Mouse (Mus musculus) MEL (cell line): Measurements from ENCODE around the gene Oasl2. TPM values are rescaled to one million over a fixed set of nuclear protein-coding genes. Genes with fewer than 3 reads are reported as not detected.

ENCODE experiments used
- DNase-seq: peaks from one replicate; pipeline ENCODE4 v3.0.0; 2011; ENCODE audit warnings: low read depth, low spot score
- H3K27ac ChIP-seq: 2 replicates; pipeline ENCODE4 v1.5.1; 2012; ENCODE audit warnings: low read depth, mild to moderate bottlenecking, control low read depth, low read length, moderate library complexity; ENCODE audit not compliant: control insufficient read depth
- H3K27me3 ChIP-seq, 2 experiments: fragments of 150-350 bp in 1 of 2; sonication (generic) in 1 of 2; 2 replicates each; pipeline ENCODE4 v1.6.1; 2012; ENCODE audit warnings: low read length in 2 of 2, mild to moderate bottlenecking in 2 of 2, improper control_type of control experiment in 1 of 2, moderate library complexity in 1 of 2; ENCODE audit not compliant: insufficient read depth in 2 of 2, control insufficient read depth in 1 of 2
- H3K36me3 ChIP-seq, 2 experiments: 2 replicates each; pipeline ENCODE4 v1.6.1; 2012 to 2014; ENCODE audit warnings: low read length in 2 of 2, improper control_type of control experiment in 1 of 2, inconsistent platforms in 1 of 2, mild to moderate bottlenecking in 1 of 2; ENCODE audit not compliant: insufficient read depth in 2 of 2, control insufficient read depth in 1 of 2
- H3K4me1 ChIP-seq, 2 experiments: fragments of 150-350 bp in 1 of 2; sonication (generic) in 1 of 2; 2 replicates each; pipeline ENCODE4 v1.6.1; 2012; ENCODE audit warnings: low read length in 2 of 2, improper control_type of control experiment in 1 of 2, mild to moderate bottlenecking in 1 of 2; ENCODE audit not compliant: insufficient read depth in 2 of 2, control insufficient read depth in 1 of 2
- H3K4me3 ChIP-seq, 2 experiments: fragments of 150-350 bp in 1 of 2; sonication (generic) in 1 of 2; 2 replicates each; pipeline ENCODE4 v1.5.1; 2012; ENCODE audit warnings: low read depth in 2 of 2, low read length in 2 of 2, mild to moderate bottlenecking in 2 of 2, moderate library complexity in 2 of 2, control low read depth in 1 of 2, improper control_type of control experiment in 1 of 2; ENCODE audit not compliant: control insufficient read depth in 1 of 2, insufficient read depth in 1 of 2
- H3K79me2 ChIP-seq: 2 replicates; pipeline ENCODE4 v1.6.1; 2012; ENCODE audit warnings: mild to moderate bottlenecking, low read length, moderate library complexity; ENCODE audit not compliant: control insufficient read depth, poor library complexity, insufficient read depth
- H3K9ac ChIP-seq: 2 replicates; pipeline ENCODE4 v1.6.1; 2012; ENCODE audit warnings: low read depth, mild to moderate bottlenecking, control low read depth, low read length, moderate library complexity; ENCODE audit not compliant: control insufficient read depth, poor library complexity, severe bottlenecking
- H3K9me3 ChIP-seq: fragments of 150-350 bp; sonication (generic); replicated peaks from 2 replicates; pipeline ENCODE4 v1.6.1; 2012; ENCODE audit warnings: mild to moderate bottlenecking, low read length, improper control_type of control experiment, moderate library complexity; ENCODE audit not compliant: insufficient read depth
- EP300 ChIP-seq, 2 experiments: IDR thresholded peaks; 2 replicates each; pipeline ENCODE4 v1.6.1; 2011; ENCODE audit warnings: improper control_type of control experiment in 2 of 2, low read length in 2 of 2, low read depth in 1 of 2, mild to moderate bottlenecking in 1 of 2
- GATA1 ChIP-seq: IDR thresholded peaks from 2 replicates; pipeline ENCODE4 v1.6.1; 2011; ENCODE audit warnings: low read depth, low read length, improper control_type of control experiment
- MEF2A ChIP-seq: IDR thresholded peaks from 2 replicates; pipeline ENCODE4 v1.6.1; 2014; ENCODE audit warnings: low read depth, mild to moderate bottlenecking, inconsistent platforms, low read length, improper control_type of control experiment; ENCODE audit not compliant: poor library complexity, insufficient replicate concordance, severe bottlenecking; ENCODE audit errors: extremely low read depth
- MXI1 ChIP-seq: IDR thresholded peaks from 2 replicates; pipeline ENCODE4 v1.6.1; 2011; ENCODE audit warnings: mild to moderate bottlenecking, low read depth, low read length, improper control_type of control experiment
- MYB ChIP-seq: IDR thresholded peaks from 2 replicates; pipeline ENCODE4 v1.6.1; 2011; ENCODE audit warnings: mild to moderate bottlenecking, low read depth, low read length, improper control_type of control experiment
- MYC ChIP-seq: IDR thresholded peaks from 2 replicates; pipeline ENCODE4 v1.6.1; 2011; ENCODE audit warnings: low read depth, mild to moderate bottlenecking, low read length, improper control_type of control experiment, moderate library complexity
- NELFE ChIP-seq: IDR thresholded peaks from 2 replicates; pipeline ENCODE4 v1.6.1; 2011; ENCODE audit warnings: low read depth, low read length, improper control_type of control experiment
- POLR2AphosphoS2 ChIP-seq: IDR thresholded peaks from 2 replicates; pipeline ENCODE4 v1.6.1; 2011; ENCODE audit warnings: low read length, improper control_type of control experiment
- TAL1 ChIP-seq: IDR thresholded peaks from 2 replicates; pipeline ENCODE4 v1.6.1; 2012; ENCODE audit warnings: mild to moderate bottlenecking, inconsistent platforms, low read length, moderate library complexity, mixed read lengths
- TBP ChIP-seq: IDR thresholded peaks from 2 replicates; pipeline ENCODE4 v1.8.0; 2011; ENCODE audit warnings: low read depth, low read length, improper control_type of control experiment
- TCF12 ChIP-seq: IDR thresholded peaks from 2 replicates; pipeline ENCODE4 v1.6.1; 2014; ENCODE audit warnings: low read depth, mild to moderate bottlenecking, inconsistent platforms, low read length, improper control_type of control experiment, moderate library complexity
- USF2 ChIP-seq, 2 experiments: IDR thresholded peaks; 2 replicates each; pipeline ENCODE4 v1.6.1; 2011 to 2012; ENCODE audit warnings: improper control_type of control experiment in 2 of 2, low read length in 2 of 2, borderline replicate concordance in 1 of 2, inconsistent platforms in 1 of 2, low read depth in 1 of 2, mild to moderate bottlenecking in 1 of 2; ENCODE audit not compliant: insufficient read depth in 1 of 2
- ZC3H11A ChIP-seq: IDR thresholded peaks from 2 replicates; pipeline ENCODE4 v1.6.1; 2012; ENCODE audit warnings: low read depth, mild to moderate bottlenecking, inconsistent platforms, low read length, improper control_type of control experiment
- ZKSCAN1 ChIP-seq: IDR thresholded peaks from 2 replicates; pipeline ENCODE4 v1.6.1; 2012; ENCODE audit warnings: low read depth, mild to moderate bottlenecking, inconsistent platforms, low read length, improper control_type of control experiment, moderate library complexity
- ZMIZ1 ChIP-seq: IDR thresholded peaks from 2 replicates; pipeline ENCODE4 v1.6.1; 2012; ENCODE audit warnings: low read depth, mild to moderate bottlenecking, inconsistent platforms, low read length, improper control_type of control experiment, moderate library complexity
- polyA plus RNA-seq, 2 experiments: library from polyadenylated mRNA; stranded (reverse) in 1 of 2; unstranded in 1 of 2; fragments of >175 nt in 1 of 2; fragments of >200 nt in 1 of 2; gene quantifications; 2 replicates each; pipeline versions ENCODE4 v1.2.1 to v1.2.4; 2012; ENCODE audit warnings: low replicate concordance in 2 of 2, low read depth in 1 of 2; ENCODE audit not compliant: insufficient read length in 2 of 2, insufficient read depth in 1 of 2, missing spikeins in 1 of 2
- total RNA-seq: library from RNA; depleted of rRNA; stranded (reverse); fragments of 300-350 nt; gene quantifications from 2 replicates; pipeline ENCODE4 v1.2.3, GENCODE M21; 2012

The Oasl2 gene
- total and polyA plus RNA-seq, 3 experiments: 0.27 to 0.63 TPM; not detected in 1

DNA sequence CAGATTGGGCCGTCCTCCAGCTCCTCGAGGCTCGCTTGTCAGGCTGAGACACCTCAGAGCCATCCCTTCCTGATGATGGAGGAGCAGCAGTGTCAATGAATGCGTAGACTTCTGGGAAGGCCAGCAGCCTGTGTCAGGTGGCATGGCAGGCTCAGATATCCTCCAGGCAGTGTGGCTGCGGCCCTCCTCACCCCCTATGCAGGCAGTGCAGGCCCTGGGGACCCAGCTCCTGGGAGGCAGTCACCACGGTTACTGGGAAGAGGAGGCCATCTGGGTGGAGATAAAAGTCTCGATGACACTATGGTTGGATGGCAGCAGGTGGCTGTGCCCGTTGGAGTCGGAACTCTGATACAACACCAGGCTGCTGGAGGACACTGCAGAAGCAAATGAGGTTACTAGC, 53.1 kb downstream of the Oasl2 start:
- H3K27me3 ChIP-seq: no peaks in the 10 kb centered on the region
- no peaks in the 10 kb centered on the region for H3K36me3 ChIP-seq
- no peak for DNase-seq
- H3K9ac ChIP-seq: no peak overlapping the region
- no peaks in the 10 kb centered on the region for H3K79me2 ChIP-seq
- TF ChIP-seq ZC3H11A: no peak
- TF ChIP-seq TCF12: no peak
- H3K9me3 ChIP-seq: no peaks in the 10 kb centered on the region
- H3K27ac ChIP-seq: no peak overlapping the region
- no peaks in the 10 kb centered on the region for H3K4me1 ChIP-seq
- no peak overlapping the region for H3K4me3 ChIP-seq

DNA sequence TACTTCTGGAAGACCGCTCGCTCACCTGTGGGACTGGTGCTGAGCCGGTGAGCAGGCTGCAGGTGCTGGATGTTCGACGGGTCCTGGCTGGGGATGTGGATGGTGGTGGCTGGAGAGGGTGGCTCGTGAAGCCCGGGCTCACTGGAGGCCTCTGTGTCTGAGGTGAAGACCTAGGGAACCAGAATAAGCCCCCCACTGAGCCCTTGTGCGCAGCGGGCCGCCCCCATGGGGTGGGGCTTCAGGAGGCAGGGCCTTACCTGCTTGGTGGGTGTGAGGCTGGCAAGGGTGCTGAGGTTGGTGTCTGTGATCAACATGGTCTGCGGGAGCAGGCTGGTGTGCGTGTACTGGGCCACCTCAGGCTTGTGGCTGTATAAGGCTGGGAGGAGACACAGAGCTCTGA, 53.9 kb downstream of the Oasl2 start:
- H3K27me3 ChIP-seq: no peaks in the 10 kb centered on the region

DNA sequence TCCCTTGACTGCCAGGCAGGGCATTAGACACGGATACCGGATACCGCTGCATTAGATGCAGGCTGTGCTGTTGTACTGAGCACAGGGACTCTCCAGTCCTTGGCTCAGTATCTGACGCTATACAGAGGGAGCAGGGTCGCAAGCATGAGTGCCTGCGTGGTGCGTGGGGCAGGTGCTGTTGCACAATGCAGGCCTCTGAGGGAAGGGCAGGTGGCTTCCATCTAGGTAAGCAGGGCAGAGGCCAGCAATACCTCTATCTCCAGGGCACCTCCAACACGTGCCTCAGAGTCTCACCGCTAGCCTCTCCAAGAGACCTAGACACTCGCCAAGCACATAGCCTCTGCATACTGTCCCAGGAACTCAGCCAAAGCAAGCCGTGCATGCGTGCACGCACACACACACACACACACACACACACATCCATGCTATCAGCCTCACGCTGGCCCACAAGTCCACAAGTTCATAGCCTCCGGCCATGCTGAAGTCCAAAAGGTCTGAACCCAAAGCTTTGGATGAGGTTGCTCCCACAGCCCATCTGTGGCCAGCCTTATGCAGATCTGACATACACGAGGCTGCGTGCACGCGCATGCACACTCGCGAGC, 54.6 kb downstream of the Oasl2 start:
- Histone ChIP-seq H3K4me1 (no peaks in the 10 kb centered on the region), H3K79me2 (no peaks in the 10 kb centered on the region), H3K27me3 (no peaks in the 10 kb centered on the region), H3K4me3 (no peak overlapping the region)
- DNase-seq: no peak
- TF ChIP-seq MEF2A (no peak), MYB (no peak), EP300 (IDR thresholded peaks at IDR 0.05; ENCODE audit: low read depth in 1 of 2, low read length in 2 of 2) (no peak), MYC (no peak), GATA1 (no peak), ZMIZ1 (no peak), TAL1 (no peak), ZKSCAN1 (no peak), TCF12 (no peak), MXI1 (no peak), USF2 (IDR thresholded peaks at IDR 0.05; ENCODE audit: borderline replicate concordance in 1 of 2, insufficient read depth in 1 of 2, low read depth in 1 of 2, low read length in 2 of 2) (no peak), TBP (no peak)
- TF ChIP-seq, all 39 proteins: peak for 0
- Histone ChIP-seq H3K27ac (no peak overlapping the region), H3K36me3 (no peaks in the 10 kb centered on the region), H3K9me3 (no peaks in the 10 kb centered on the region), H3K9ac (no peak overlapping the region)

More for the DNA sequence above, 53.9 kb downstream of the Oasl2 start:
- H3K36me3 ChIP-seq: no peaks in the 10 kb centered on the region
- no peak overlapping the region for H3K9ac ChIP-seq
- no peak overlapping the region for H3K27ac ChIP-seq
- H3K9me3 ChIP-seq: no peaks in the 10 kb centered on the region
- no peak for DNase-seq
- H3K4me3 ChIP-seq: no peak overlapping the region
- H3K79me2 ChIP-seq: no peaks in the 10 kb centered on the region
- H3K4me1 ChIP-seq: no peaks in the 10 kb centered on the region
- peak; percentile 28; the same call in 1 of the 2 replicates for TF ChIP-seq POLR2AphosphoS2
- no peak for TF ChIP-seq NELFE
